Mouse (Mus musculus) lung, embryonic 16.5 days (tissue): ENCODE measurements around the gene Dnajc4. TPM values are rescaled to one million over a fixed set of nuclear protein-coding genes. Genes with fewer than 3 reads are reported as not detected.
A peak's percentile ranks its signal among the peaks of the same experiment; 100 is the strongest.

Source experiments
- ATAC-seq: fragments of 200-750 bp; cut with Nextera tagmentation; 2 replicates; pipeline ENCODE4 v1.8.0; 2017; ENCODE audit warnings: low read depth, mild to moderate bottlenecking, moderate library complexity
- H3K27ac ChIP-seq: fragments of 300-500 bp; sonication (generic); 2 replicates; pipeline ENCODE4 v1.5.1; 2014; ENCODE audit warnings: mild to moderate bottlenecking, control low read depth, low read length
- H3K27me3 ChIP-seq: fragments of 300-500 bp; sonication (generic); 2 replicates; pipeline ENCODE4 v1.6.1; 2014; ENCODE audit warnings: low read depth, low read length, mixed read lengths; ENCODE audit not compliant: control insufficient read depth, insufficient read depth
- H3K36me3 ChIP-seq: fragments of 300-500 bp; sonication (generic); 2 replicates; pipeline ENCODE4 v1.6.1; 2014; ENCODE audit warnings: low read length; ENCODE audit not compliant: control insufficient read depth, insufficient read depth
- H3K4me1 ChIP-seq: fragments of 300-500 bp; sonication (generic); replicated peaks from 2 replicates; pipeline ENCODE4 v1.6.1; 2014; ENCODE audit warnings: low read length, mixed read lengths; ENCODE audit not compliant: control insufficient read depth, insufficient read depth
- H3K4me2 ChIP-seq: fragments of 300-500 bp; sonication (generic); 2 replicates; pipeline ENCODE4 v1.6.1; 2014; ENCODE audit warnings: low read depth, low read length, control low read depth
- H3K4me3 ChIP-seq: fragments of 300-500 bp; sonication (generic); 2 replicates; pipeline ENCODE4 v1.5.1; 2014; ENCODE audit warnings: mild to moderate bottlenecking, low read length, control low read depth
- H3K9ac ChIP-seq: fragments of 300-500 bp; sonication (generic); 2 replicates; pipeline ENCODE4 v1.6.1; 2014; ENCODE audit warnings: low read length, control low read depth
- H3K9me3 ChIP-seq: fragments of 300-500 bp; sonication (generic); 2 replicates; pipeline ENCODE4 v1.6.1; 2016; ENCODE audit warnings: low read length; ENCODE audit not compliant: control insufficient read depth
- WGBS: fragments of 180-500 bp; shearing (Covaris S2); extraction: QIAGEN DNeasy Blood & Tissue Kit; methylation state at CpG from one replicate; pipeline ENCODE4 v1.1.7; 2014; 5-methylcytosine and 5-hydroxymethylcytosine counted together
- polyA plus RNA-seq: library from polyadenylated mRNA; unstranded; fragments of >200 nt; fragmentation: Nextera tagmentation; extraction: Ambion mirVana; gene quantifications from 2 replicates; pipeline ENCODE4 v1.2.1, GENCODE M21; 2015

Dnajc4 gene
- polyA plus RNA-seq, 1 experiment from 2014 or later = 26.4 TPM

GRCm38 (mm10) chr19:6979001-6979479, 13.3 kb downstream of the Dnajc4 start:
- 7% methylated on average over 11 of the region's 11 CpGs for WGBS
- ATAC-seq = no peak
- H3K4me3 ChIP-seq = peak overlapping the region; percentile 65
- no peak overlapping the region for H3K27ac ChIP-seq
- peak overlapping the region; percentile 56 for H3K4me2 ChIP-seq
- peaks cover 8% of the 10 kb centered on the region for H3K36me3 ChIP-seq
- peak overlapping the region; percentile 74 for H3K9ac ChIP-seq
- H3K27me3 ChIP-seq = no peaks in the 10 kb centered on the region
- H3K4me1 ChIP-seq = peaks cover 35% of the 10 kb centered on the region
- H3K9me3 ChIP-seq = no peaks in the 10 kb centered on the region

GRCm38 (mm10) chr19:6978639-6978974, 13.8 kb downstream of the Dnajc4 start:
- H3K4me1 ChIP-seq = peaks cover 39% of the 10 kb centered on the region
- no peak overlapping the region for H3K27ac ChIP-seq
- H3K27me3 ChIP-seq = no peaks in the 10 kb centered on the region
- 34% methylated on average over 3 of the region's 3 CpGs for WGBS
- H3K9ac ChIP-seq = peak overlapping the region; percentile 74; the same call in 1 of the 2 replicates
- no peaks in the 10 kb centered on the region for H3K9me3 ChIP-seq
- peak overlapping the region; percentile 65 for H3K4me3 ChIP-seq
- H3K36me3 ChIP-seq = peaks cover 7% of the 10 kb centered on the region
- no peak for ATAC-seq
- H3K4me2 ChIP-seq = peak overlapping the region; percentile 56

- peak overlapping the region; percentile 46; the same call in 1 of the 2 replicates for H3K9ac ChIP-seq
- ATAC-seq = no peak
- no peaks in the 10 kb centered on the region for H3K27me3 ChIP-seq
- H3K9me3 ChIP-seq = no peaks in the 10 kb centered on the region
- H3K27ac ChIP-seq = no peak overlapping the region
- H3K4me1 ChIP-seq = peaks cover 39% of the 10 kb centered on the region
- 72% methylated on average over 13 of the region's 13 CpGs for WGBS
- H3K4me2 ChIP-seq = peak overlapping the region; percentile 56
- no peak overlapping the region; the same call in 1 of the 2 replicates for H3K4me3 ChIP-seq
- peaks cover 7% of the 10 kb centered on the region for H3K36me3 ChIP-seq
Observed at GRCm38 (mm10) chr19:6977759-6978638, 14.4 kb downstream of the Dnajc4 start.

GRCm38 (mm10) chr19:6975537-6976521, 16.5 kb downstream of the Dnajc4 start, which contains the start of gene Plcb3:
Plcb3 (minus strand) TSS chr19:6976470.
- no peaks in the 10 kb centered on the region for H3K27me3 ChIP-seq
- peak within 1 kb of the TSS; percentile 92 for H3K27ac ChIP-seq
- H3K9ac ChIP-seq = peak within 1 kb of the TSS; percentile 78
- H3K36me3 ChIP-seq = peaks cover 7% of the 10 kb centered on the region
- peak within 1 kb of the TSS; percentile 90 for H3K4me2 ChIP-seq
- peaks cover 33% of the 10 kb centered on the region for H3K4me1 ChIP-seq
- peak within 1 kb of the TSS; percentile 73 for H3K4me3 ChIP-seq
- ATAC-seq = no peak
- 0% methylated on average over 16 of the region's 16 CpGs for WGBS
- no peaks in the 10 kb centered on the region for H3K9me3 ChIP-seq

GRCm38 (mm10) chr19:6974211-6975205, 17.9 kb downstream of the Dnajc4 start, which contains the start of gene Ppp1r14b:
Ppp1r14b (plus strand) TSS chr19:6974968.
- peaks cover 7% of the 10 kb centered on the region for H3K36me3 ChIP-seq
- H3K27ac ChIP-seq = peak within 1 kb of the TSS; percentile 92
- peak within 1 kb of the TSS; percentile 78 for H3K9ac ChIP-seq
- peak within 1 kb of the TSS; percentile 73 for H3K4me3 ChIP-seq
- peaks cover 45% of the 10 kb centered on the region for H3K4me1 ChIP-seq
- H3K4me2 ChIP-seq = peak within 1 kb of the TSS; percentile 90
- 1% methylated on average over 52 of the region's 84 CpGs for WGBS
- no peaks in the 10 kb centered on the region for H3K27me3 ChIP-seq
- H3K9me3 ChIP-seq = no peaks in the 10 kb centered on the region
- peak; percentile 74 for ATAC-seq

- no peaks in the 10 kb centered on the region for H3K9me3 ChIP-seq
- ATAC-seq = no peak
- peak overlapping the region; percentile 78 for H3K9ac ChIP-seq
- H3K4me3 ChIP-seq = peak overlapping the region; percentile 73
- 29% methylated on average over 12 of the region's 12 CpGs for WGBS
- H3K4me1 ChIP-seq = peaks cover 40% of the 10 kb centered on the region
- H3K27ac ChIP-seq = peak overlapping the region; percentile 34; the same call in 1 of the 2 replicates
- peak overlapping the region; percentile 90 for H3K4me2 ChIP-seq
- peaks cover 7% of the 10 kb centered on the region for H3K36me3 ChIP-seq
- no peaks in the 10 kb centered on the region for H3K27me3 ChIP-seq
Observed at GRCm38 (mm10) chr19:6973581-6974190, 18.7 kb downstream of the Dnajc4 start.

- WGBS = 76% methylated on average over 13 of the region's 13 CpGs
- peaks cover 2% of the 10 kb centered on the region for H3K36me3 ChIP-seq
- H3K4me3 ChIP-seq = no peak overlapping the region
- H3K4me1 ChIP-seq = peaks cover 39% of the 10 kb centered on the region
- H3K4me2 ChIP-seq = no peak overlapping the region
- ATAC-seq = no peak
- H3K27me3 ChIP-seq = no peaks in the 10 kb centered on the region
- no peak overlapping the region for H3K9ac ChIP-seq
- H3K9me3 ChIP-seq = no peaks in the 10 kb centered on the region
- H3K27ac ChIP-seq = no peak overlapping the region
Observed at GRCm38 (mm10) chr19:6972247-6972917, 20.0 kb downstream of the Dnajc4 start.
